Mouse (Mus musculus): ENCODE data around the gene Tmem63a. TPM values are rescaled to one million over a fixed set of nuclear protein-coding genes. Genes with fewer than 3 reads are reported as not detected.
A peak's percentile ranks its signal among the peaks of the same experiment; 100 is the strongest.

The Tmem63a gene
- polyA plus RNA-seq, 1 experiment = 42.5 TPM

DNA sequence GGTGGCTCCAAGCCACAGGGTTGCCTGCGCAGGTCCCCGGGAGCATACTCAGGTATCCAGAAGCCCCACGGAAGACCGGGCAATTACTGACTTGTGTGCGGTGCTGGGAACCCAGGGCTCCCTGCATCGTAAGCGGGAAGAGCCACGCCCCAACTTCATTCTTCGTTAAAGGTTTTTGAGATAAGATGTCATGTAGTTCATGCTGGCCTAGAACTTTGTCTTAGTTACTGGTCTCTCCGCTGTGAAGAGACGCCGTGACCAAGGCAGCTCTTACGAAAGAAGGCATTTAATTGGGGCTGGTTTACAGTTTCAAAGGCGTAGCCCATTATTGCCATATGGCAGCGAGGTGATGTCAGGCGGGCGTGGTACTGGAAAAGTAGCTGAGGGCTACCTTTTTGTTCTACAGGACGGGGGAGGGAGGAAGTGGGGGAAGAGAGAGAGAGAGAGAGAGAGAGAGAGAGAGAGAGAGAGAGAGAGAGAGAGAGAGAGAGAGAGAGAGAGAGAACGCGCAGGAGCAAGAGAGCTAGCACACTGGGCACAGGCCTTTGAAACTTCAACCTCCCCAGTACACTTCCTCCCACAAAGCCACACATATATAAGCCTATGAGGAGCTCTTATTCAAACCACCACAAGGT, 30.4 kb upstream of the Tmem63a start:
- Histone ChIP-seq H3K36me3 (ENCODE audit: control insufficient read depth, insufficient read depth, low read length) (peaks cover 9% of the 10 kb centered on the region), H3K27me3 (ENCODE audit: control insufficient read depth, insufficient read depth, low read length) (no peaks in the 10 kb centered on the region), H3K4me1 (ENCODE audit: control insufficient read depth, insufficient read depth, insufficient read length) (peaks cover 14% of the 10 kb centered on the region; the same call in 1 of the 2 replicates), H3K4me3 (ENCODE audit: extremely low read depth, insufficient read depth, insufficient read length) (no peak overlapping the region), H3K27ac (ENCODE audit: insufficient read depth, low read length) (no peak overlapping the region)
- 44% methylated on average over 20 of the region's 20 CpGs for WGBS
- TF ChIP-seq POLR2A (IDR thresholded peaks at IDR 0.05; ENCODE audit: low read depth, low read length) = no peak
- no peak for TF ChIP-seq CTCF (IDR thresholded peaks at IDR 0.05; ENCODE audit: extremely low read depth, insufficient read depth, insufficient read length, insufficient replicate concordance)
- no peak for DNase-seq (ENCODE audit: low read depth in 1 of 2, low spot score in 2 of 2)

GRCm38 (mm10) chr1:180912792-180913191, 29.4 kb upstream of the Tmem63a start:
- TF ChIP-seq CTCF (IDR thresholded peaks at IDR 0.05; ENCODE audit: extremely low read depth, insufficient read depth, insufficient read length, insufficient replicate concordance) = no peak
- TF ChIP-seq POLR2A (IDR thresholded peaks at IDR 0.05; ENCODE audit: low read depth, low read length) = no peak
- WGBS = 40% methylated on average over 5 of the region's 5 CpGs

GRCm38 (mm10) chr1:180913797-180914196, 28.3 kb upstream of the Tmem63a start:
- H3K4me3 ChIP-seq (ENCODE audit: extremely low read depth, insufficient read depth, insufficient read length) = no peak overlapping the region
- no peak for DNase-seq (ENCODE audit: low read depth in 1 of 2, low spot score in 2 of 2)
- H3K4me1 ChIP-seq (ENCODE audit: control insufficient read depth, insufficient read depth, insufficient read length) = peaks cover 12% of the 10 kb centered on the region; the same call in 1 of the 2 replicates
- no peak overlapping the region for H3K27ac ChIP-seq (ENCODE audit: insufficient read depth, low read length)
- H3K27me3 ChIP-seq (ENCODE audit: control insufficient read depth, insufficient read depth, low read length) = no peaks in the 10 kb centered on the region
- TF ChIP-seq CTCF (IDR thresholded peaks at IDR 0.05; ENCODE audit: extremely low read depth, insufficient read depth, insufficient read length, insufficient replicate concordance) (no peak), POLR2A (IDR thresholded peaks at IDR 0.05; ENCODE audit: low read depth, low read length) (no peak)
- 88% methylated on average over 4 of the region's 4 CpGs for whole genome bisulfite sequencing
- H3K36me3 ChIP-seq (ENCODE audit: control insufficient read depth, insufficient read depth, low read length) = no peaks in the 10 kb centered on the region

More at GRCm38 (mm10) chr1:180912792-180913191, 29.4 kb upstream of the Tmem63a start:
- Histone ChIP-seq H3K36me3 (ENCODE audit: control insufficient read depth, insufficient read depth, low read length) (0 out of 2 replicates have a peak, but pooled peaks cover 1% of the 10 kb centered on the region), H3K4me1 (ENCODE audit: control insufficient read depth, insufficient read depth, insufficient read length) (peaks cover 14% of the 10 kb centered on the region; the same call in 1 of the 2 replicates), H3K4me3 (ENCODE audit: extremely low read depth, insufficient read depth, insufficient read length) (no peak overlapping the region), H3K27me3 (ENCODE audit: control insufficient read depth, insufficient read depth, low read length) (no peaks in the 10 kb centered on the region), H3K27ac (ENCODE audit: insufficient read depth, low read length) (0 out of 2 replicates have a peak overlapping the region, but pooled peaks have one; percentile 43)
- no peak for DNase-seq (ENCODE audit: low read depth in 1 of 2, low spot score in 2 of 2)

GRCm38 (mm10) chr1:180916425-180916824, 25.7 kb upstream of the Tmem63a start:
- DNase-seq (ENCODE audit: low read depth in 1 of 2, low spot score in 2 of 2) = peak in 1 of 2 experiments; percentile 43
- no peak overlapping the region for H3K4me3 ChIP-seq (ENCODE audit: extremely low read depth, insufficient read depth, insufficient read length)
- TF ChIP-seq CTCF (IDR thresholded peaks at IDR 0.05; ENCODE audit: extremely low read depth, insufficient read depth, insufficient read length, insufficient replicate concordance) = no peak
- TF ChIP-seq POLR2A (IDR thresholded peaks at IDR 0.05; ENCODE audit: low read depth, low read length) = no peak
- 50% methylated on average over 11 of the region's 11 CpGs for WGBS
- H3K27ac ChIP-seq (ENCODE audit: insufficient read depth, low read length) = no peak overlapping the region
- H3K36me3 ChIP-seq (ENCODE audit: control insufficient read depth, insufficient read depth, low read length) = no peaks in the 10 kb centered on the region
- H3K27me3 ChIP-seq (ENCODE audit: control insufficient read depth, insufficient read depth, low read length) = no peaks in the 10 kb centered on the region
- peaks cover 12% of the 10 kb centered on the region; the same call in 1 of the 2 replicates for H3K4me1 ChIP-seq (ENCODE audit: control insufficient read depth, insufficient read depth, insufficient read length)

DNA sequence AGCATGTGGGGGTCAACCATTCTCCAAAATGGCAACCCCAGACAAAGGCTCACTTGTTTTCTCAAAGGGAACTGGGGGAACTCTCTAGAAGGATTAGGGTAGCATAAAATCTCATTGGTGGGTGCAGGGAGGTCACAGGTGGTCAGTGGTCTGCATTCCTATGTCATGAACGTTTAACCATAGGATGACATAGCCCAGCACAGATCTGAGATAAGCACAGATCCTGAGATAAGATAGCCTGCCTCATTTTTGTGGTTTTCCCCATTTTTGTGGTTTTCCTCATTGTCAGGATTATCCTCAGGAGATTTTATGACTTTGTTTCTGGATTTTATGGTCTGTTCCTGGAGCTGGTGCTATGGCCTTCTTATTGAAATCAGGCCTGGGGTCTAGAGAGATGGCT, 25.1 kb upstream of the Tmem63a start:
- Histone ChIP-seq H3K27ac (ENCODE audit: insufficient read depth, low read length) (no peak overlapping the region), H3K36me3 (ENCODE audit: control insufficient read depth, insufficient read depth, low read length) (no peaks in the 10 kb centered on the region), H3K4me1 (ENCODE audit: control insufficient read depth, insufficient read depth, insufficient read length) (peaks cover 18% of the 10 kb centered on the region; the same call in 1 of the 2 replicates), H3K4me3 (ENCODE audit: extremely low read depth, insufficient read depth, insufficient read length) (no peak overlapping the region), H3K27me3 (ENCODE audit: control insufficient read depth, insufficient read depth, low read length) (no peaks in the 10 kb centered on the region)
- no peak for TF ChIP-seq CTCF (IDR thresholded peaks at IDR 0.05; ENCODE audit: extremely low read depth, insufficient read depth, insufficient read length, insufficient replicate concordance)
- no peak for TF ChIP-seq POLR2A (IDR thresholded peaks at IDR 0.05; ENCODE audit: low read depth, low read length)
- no peak for DNase-seq (ENCODE audit: low read depth in 1 of 2, low spot score in 2 of 2)
- 42% methylated on average over 1 of the region's 1 CpGs for WGBS

GRCm38 (mm10) chr1:180919686-180920085, 22.5 kb upstream of the Tmem63a start:
- no peaks in the 10 kb centered on the region for H3K27me3 ChIP-seq (ENCODE audit: control insufficient read depth, insufficient read depth, low read length)
- no peaks in the 10 kb centered on the region for H3K36me3 ChIP-seq (ENCODE audit: control insufficient read depth, insufficient read depth, low read length)
- no peak overlapping the region for H3K4me3 ChIP-seq (ENCODE audit: extremely low read depth, insufficient read depth, insufficient read length)
- peaks cover 15% of the 10 kb centered on the region; the same call in 1 of the 2 replicates for H3K4me1 ChIP-seq (ENCODE audit: control insufficient read depth, insufficient read depth, insufficient read length)
- TF ChIP-seq CTCF (IDR thresholded peaks at IDR 0.05; ENCODE audit: extremely low read depth, insufficient read depth, insufficient read length, insufficient replicate concordance) (peak; percentile 54; the same call in 1 of the 2 replicates), POLR2A (IDR thresholded peaks at IDR 0.05; ENCODE audit: low read depth, low read length) (no peak)
- no peak for DNase-seq (ENCODE audit: low read depth in 1 of 2, low spot score in 2 of 2)
- H3K27ac ChIP-seq (ENCODE audit: insufficient read depth, low read length) = no peak overlapping the region
- 67% methylated on average over 8 of the region's 8 CpGs for WGBS
